Mouse (Mus musculus): Measurements from ENCODE around the gene Rab4a.
"Not testable (repeated sequence)": the region's sequence is repeated elsewhere in the genome, so short reads cannot be mapped to it uniquely, and the experiment has no call there.

Gene Rab4a

DNA sequence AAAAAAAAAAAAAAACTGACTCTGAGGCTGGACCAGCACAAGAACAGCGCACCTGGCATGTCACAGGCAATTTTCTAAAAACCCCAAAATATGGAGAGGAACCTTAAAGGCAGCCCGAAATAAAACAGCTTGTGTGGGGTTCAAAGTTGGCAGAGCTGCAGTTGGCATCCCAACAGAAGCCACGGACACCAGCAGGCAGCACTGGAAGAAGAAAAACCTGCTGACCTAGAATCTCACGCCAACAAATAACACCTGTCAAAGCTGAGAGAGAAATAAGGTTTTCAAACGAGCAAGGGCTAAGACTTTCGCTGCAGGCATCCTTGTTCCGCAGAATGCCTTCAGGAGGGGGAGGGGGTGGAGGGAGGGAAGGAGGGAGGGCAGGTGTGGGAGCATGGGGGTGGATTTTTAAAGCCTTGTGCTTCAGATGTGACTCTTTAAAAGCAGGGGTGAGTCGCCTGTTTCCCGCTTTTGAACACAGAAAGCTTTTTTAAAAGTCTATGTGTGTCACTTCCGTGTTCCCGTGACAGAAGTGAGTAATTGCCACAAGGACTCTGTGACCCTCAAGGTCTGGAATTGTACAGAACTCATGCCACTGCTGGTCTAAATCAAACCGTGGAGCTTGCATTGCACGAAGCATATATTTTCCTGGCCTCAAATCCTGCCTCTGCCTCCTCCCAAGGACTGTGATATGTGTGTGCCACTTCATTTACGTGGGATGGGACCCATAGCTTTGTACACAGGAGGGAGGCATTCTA lies 17.2 kb upstream of the Rab4a start:
- intact Hi-C loops (cut with DNase I): no loop called here

DNA sequence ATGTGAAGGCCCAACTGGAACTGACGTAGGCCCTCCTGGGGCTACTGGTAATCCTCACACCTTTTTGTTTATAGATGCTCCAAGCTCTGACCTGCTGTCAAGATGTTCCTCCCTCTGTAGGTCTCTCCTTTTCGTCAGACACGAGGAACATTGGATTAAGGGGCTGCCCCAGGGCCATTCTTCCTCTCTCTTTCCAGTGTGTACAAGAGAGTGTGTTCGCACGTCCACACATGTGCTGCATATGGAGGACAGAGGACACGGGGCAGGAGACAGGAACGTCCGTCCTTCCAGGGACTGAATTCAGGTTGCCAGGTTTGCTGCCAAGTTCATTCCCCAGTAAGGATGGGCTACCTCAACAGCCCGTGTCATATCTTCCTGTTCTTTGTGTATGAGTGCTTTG lies 16.3 kb upstream of the Rab4a start:
- intact Hi-C loops (cut with DNase I): no loop called here

DNA sequence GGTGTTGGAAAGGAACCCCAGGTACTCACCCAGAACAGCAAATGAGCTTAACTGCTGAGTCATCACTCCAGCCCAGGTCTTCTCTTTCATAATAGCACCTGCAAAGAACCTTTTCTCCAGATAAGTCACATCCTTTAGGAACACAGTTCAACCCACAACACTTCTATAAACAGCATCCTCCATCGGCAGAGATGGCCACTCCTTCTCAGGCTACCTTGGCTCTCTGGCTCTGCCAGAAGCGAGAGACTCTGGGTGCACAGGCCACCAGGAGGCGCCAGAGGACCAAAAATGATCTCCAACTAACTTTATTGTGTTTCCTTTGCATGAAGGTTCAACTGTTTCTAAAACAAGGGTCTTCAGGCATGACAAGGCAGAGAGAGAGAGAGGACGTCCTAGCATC lies 15.8 kb upstream of the Rab4a start:
- intact Hi-C loops (cut with DNase I): loop anchor here (2.0 to 10.0 kb wide), 3 partner anchors 43 to 562 kb away; no protein-coding TSS in a partner anchor

DNA sequence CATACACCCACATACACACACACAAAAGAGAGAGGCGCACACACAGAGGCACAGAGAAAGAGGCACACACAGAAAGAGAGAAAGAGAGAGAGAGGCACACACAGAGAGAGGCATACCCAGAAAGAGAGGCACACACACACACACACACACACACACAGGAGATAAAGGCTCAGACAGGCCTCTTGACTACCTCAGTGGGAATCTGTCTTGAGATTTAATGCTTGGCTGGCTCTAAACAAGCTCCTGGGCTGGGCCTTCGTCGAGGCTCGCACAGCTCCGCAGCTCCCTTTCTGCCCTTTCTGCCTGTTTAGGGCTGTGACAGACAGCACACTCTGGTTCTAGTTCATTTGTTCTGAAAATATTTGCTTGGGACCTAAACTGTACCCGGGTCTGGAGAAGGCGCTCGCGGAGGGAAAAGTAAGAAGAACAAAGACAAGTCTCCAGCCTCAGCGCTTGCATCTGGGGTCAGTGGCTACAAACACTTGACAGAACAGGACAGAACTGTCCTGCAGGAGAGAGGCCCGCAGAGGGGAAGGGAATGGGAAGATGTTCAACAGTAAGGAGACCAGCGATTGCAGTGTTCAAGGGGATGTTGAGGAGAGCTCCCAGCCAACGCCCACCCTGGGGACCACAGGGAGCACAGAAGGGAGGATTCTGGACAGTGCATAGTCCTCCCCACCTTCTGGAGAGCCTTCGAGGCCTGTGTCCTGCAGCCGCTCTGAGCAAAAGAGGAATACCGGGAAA lies 14.5 kb upstream of the Rab4a start:
- intact Hi-C loops (cut with DNase I): loop anchor here (2.0 to 10.0 kb wide), 3 partner anchors 42 to 561 kb away; no protein-coding TSS in a partner anchor

DNA sequence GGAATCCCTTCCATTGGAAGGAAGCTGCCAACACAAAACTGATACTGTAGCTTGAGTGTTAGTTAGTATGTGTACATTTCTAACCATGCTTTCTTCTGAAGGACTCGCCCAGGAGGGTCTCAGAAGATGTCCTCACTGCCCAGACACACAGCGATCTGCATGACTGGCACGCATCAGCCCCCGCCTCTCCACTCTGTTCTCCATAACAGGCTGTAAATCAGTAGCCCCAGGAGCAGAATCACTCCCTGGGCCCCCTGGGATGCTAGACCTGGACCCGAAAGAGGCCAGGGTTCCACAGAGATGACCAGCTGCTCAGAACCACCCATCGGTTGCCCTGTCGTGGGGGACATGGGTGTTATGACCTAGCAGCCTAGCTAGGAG lies 13.9 kb upstream of the Rab4a start:
- intact Hi-C loops (cut with DNase I): loop anchor here (2.0 to 10.0 kb wide), 3 partner anchors 41 to 560 kb away; no protein-coding TSS in a partner anchor

DNA sequence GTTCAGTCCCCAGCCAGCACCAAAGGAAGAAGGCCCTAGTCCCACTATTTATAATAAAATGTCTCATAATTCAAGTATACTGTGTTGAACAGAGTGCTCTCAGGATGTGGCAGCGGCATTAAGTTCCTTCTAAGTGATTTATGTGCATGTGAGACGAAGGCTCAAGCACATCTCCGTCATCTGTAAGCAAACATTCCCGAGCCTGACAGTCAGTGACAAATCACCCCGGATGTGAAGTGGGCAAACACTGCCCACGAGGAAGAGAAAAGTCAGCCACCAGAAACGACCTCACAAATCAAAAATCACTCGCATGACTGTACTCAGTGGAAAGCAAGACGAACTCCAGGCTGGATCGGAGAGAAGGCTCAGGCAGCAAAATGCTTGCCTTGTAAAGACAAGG lies 11.9 kb upstream of the Rab4a start:
- intact Hi-C loops (cut with DNase I): loop anchor here (5.0 to 10.0 kb wide), 2 partner anchors 131 to 558 kb away; no protein-coding TSS in a partner anchor

DNA sequence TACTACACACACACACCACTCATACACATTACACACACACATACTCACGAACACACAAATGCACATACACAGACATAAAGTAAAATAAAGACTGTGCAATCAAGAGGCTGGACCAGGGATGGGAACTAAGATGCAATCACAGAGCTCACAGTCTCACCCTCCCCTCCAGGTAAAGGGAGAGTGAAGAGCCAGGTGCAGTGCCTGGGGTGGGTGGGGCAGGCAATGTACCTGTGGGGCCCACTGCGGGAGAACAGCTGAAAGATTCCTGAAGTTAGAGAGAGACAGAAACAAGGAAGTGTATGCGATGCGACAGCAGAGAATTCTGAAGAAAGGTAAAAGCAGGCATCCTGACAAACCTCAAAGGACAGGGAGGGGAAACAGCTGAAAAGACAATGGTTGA lies 11.0 kb upstream of the Rab4a start:
- intact Hi-C loops (cut with DNase I): loop anchor here (5.0 to 10.0 kb wide), 2 partner anchors 130 to 558 kb away; no protein-coding TSS in a partner anchor

DNA sequence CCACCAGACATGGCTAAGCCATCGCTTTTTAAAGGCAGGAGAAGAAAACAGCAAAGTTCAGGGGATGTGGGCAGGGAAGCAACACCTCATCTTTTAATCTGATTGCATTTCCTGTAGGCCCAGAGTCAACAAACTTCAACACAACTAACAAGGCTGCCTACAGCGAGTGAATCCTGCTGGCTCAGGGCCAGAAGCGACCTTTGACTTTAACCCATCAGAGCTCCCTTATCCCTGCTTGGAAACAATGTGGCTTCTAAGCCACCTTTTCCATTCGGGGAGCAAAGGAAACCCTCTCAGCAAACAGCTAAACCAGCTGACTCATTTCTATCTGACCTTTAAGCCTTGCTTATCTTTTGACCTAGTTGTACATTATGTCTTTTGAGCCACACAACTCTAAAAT lies 9.0 kb upstream of the Rab4a start:
- intact Hi-C loops (cut with DNase I): loop anchor here (10.0 kb wide), 1 partner anchor 128 kb away; no protein-coding TSS in a partner anchor

DNA sequence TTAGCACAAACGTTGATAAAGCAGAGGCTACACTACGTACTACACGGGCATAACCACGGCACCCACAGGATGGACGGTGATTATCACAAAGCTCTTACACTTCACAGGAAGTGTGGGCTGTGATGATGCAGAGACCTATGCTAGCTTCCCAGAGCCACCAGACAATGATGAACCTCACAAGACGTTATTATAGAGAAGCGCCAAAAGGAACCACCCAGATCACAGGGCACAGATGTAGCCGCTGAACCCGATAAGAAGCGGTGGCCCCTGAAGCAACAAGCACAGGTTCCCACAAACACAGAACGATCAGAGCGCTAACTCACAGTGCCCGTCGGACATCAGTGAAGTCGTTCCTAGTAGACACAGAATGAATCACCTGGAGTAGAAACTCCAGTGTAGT lies 7.9 kb upstream of the Rab4a start:
- intact Hi-C loops (cut with DNase I): loop anchor here (10.0 kb wide), 1 partner anchor 127 kb away; no protein-coding TSS in a partner anchor

DNA sequence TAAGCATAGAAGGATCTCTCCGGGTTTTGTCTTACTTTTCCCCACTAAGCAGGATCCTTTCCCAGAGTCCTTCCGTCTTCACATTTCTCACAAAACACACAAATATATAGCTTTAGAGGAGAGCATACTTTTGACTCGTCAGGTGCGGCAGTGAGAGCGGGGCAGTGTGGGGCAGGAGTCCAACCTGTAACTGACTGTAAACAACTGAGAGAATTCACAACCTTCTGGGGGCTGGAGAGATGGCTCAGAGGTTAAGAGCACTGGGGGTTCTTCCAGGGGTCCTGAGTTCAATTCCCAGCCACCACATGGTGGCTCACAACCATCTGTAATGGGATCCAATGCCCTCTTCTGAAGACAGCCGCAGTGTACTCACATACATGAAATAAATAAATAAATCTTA lies 6.4 kb upstream of the Rab4a start:
- intact Hi-C loops (cut with DNase I): loop anchor here (10.0 kb wide), 1 partner anchor 125 kb away; no protein-coding TSS in a partner anchor

DNA sequence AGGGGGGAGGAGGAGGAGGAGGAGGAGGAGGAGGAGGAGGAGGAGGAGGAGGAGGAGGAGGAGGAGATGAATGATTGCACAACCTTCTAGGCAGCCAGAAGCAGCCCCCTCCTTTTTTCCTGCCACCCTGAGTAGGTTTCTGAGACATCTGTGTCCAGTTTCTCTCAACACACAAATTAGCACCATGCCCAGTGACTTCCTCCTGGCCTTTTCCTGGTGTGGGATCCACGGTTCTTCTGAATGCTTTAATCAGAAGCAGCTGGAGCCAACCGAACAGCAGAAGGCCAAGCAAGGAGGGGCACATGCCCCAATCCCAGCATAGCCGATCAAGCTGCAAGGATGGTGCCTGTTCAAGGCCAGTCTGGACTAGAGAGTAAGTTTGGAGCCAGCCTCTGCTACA lies 5.9 kb upstream of the Rab4a start:
- intact Hi-C loops (cut with DNase I): loop anchor here (10.0 kb wide), 1 partner anchor 125 kb away; no protein-coding TSS in a partner anchor

DNA sequence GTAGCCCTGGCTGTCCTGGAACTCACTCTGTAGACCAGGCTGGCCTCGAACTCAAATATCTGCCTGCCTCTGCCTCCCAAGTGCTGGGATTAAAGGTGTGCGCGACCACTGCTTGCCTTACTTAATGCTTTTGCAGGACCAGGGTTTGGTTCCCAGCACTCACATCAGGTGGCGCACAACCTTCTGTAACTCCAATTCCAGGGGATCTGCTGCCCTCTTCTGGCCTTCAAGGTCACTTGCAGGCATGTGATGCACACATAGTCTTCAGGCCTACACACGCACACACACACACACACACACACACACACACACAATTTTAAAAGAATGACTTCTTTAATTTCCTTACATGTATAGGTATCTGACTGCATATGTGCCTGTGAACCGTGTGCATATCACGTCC lies 4.9 kb upstream of the Rab4a start:
- intact Hi-C loops (cut with DNase I): no loop called here

DNA sequence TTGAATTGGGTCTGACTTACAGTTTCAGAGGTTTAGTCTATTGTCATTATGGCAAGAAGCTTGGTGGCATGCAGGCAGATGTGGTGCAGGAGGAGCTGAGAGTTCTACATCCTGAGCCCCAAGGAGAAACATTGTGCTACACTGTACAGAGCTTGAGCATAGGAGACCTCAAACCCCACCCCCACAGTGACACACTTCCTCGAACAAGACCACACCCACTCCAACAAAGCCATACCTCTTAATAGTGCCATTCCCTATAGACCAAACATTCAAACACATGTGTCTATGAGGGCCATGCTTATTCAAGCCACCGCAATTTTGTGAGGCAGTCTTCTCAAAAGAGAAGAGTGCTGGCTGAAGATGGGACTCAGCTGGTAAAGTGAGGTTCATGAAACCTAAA lies 4.2 kb upstream of the Rab4a start:
- intact Hi-C loops (cut with DNase I): no loop called here

DNA sequence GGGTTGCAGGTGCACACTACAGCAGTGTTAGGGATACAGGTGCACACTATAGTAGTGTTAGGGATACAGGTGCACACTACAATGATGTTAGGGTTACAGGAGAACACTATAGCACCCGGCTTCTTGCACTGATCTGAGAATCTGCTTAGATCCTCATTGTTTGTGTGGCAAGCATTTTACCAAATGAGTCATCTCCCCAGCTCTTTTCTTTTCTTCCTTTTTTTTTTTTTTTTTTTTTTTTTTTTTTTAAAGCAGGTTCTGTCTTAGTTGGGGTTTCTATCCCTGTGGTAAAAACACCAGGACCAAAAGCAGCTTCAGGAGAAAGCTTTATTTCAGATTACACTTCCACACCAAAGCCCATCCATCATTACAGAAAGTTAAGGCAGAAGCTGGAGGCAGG lies 2.1 kb upstream of the Rab4a start:
- intact Hi-C loops (cut with DNase I): no loop called here

DNA sequence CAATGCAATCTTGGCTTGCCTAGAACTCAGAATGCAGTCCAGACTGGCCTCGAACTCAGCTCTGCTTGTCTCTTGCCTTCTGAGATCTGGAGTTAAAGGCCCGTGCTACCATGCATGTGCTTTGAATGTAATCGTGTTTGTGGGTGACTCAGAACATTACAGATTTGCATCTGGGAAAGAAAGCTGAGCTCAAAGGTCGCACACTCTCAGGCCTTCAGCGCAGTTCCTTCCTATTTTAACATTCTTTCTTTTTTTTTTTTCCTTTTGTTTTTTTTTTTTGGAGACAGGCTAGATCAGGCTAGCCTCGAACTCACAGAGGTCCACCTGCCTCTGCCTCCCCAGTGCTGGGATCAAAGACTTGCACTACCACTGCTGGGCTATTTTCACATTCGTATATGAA lies 1.2 kb upstream of the Rab4a start:
- intact Hi-C loops (cut with DNase I): no loop called here

DNA sequence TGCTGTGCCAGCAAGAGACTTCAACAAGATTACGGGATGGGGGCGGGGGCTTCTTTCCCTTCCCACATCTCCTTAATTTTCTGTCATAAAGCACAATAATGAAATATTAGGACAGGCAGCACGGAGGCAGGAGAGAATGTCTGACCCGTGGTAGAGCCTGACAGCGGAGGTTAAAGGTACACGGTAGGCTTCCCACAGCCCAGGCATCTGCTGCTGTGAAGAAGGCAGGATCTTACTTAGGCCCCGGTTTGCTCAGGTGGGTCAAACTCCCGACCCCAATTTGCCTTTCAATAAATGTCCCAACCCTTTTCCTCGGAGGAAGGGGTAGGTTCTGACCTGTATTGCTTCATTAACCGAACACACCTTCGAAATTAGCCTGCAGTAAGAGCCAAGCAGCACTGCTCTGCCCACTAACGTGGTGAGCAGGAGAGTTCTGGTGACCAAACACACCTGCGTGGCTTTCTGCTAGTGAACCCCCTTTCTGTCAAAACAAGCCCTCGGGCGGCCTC lies 522 bp upstream of the Rab4a start:
- intact Hi-C loops (cut with DNase I): no loop called here

DNA sequence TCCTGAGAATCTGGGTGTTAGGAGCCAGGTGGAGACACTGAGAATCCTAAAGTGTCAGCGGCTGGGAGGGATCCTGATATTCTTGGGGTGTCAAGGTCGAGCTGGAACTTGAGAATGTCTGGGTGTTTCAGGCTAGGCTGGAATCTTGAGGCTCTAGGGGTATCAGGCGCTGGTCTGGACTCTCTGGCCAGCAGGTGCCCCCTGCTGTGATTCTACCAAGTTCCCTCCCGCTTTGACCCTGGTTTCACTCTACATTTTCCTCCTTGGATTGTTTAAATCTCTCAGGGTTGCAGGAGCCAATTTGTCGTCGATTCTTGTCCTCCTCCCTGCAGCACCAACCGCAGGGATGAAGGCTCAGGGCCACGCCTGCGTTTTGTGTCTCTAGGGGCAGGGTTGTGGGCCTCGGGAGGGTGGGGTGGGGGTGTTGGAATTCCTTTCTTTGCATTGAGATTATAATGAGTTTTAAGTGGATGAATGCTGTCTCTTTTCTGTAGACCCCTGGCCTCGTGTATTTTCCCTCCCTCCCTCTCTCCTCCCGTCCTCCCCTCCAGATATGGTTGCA lies 670 bp downstream of the Rab4a start:
- intact Hi-C loops (cut with DNase I): no loop called here

DNA sequence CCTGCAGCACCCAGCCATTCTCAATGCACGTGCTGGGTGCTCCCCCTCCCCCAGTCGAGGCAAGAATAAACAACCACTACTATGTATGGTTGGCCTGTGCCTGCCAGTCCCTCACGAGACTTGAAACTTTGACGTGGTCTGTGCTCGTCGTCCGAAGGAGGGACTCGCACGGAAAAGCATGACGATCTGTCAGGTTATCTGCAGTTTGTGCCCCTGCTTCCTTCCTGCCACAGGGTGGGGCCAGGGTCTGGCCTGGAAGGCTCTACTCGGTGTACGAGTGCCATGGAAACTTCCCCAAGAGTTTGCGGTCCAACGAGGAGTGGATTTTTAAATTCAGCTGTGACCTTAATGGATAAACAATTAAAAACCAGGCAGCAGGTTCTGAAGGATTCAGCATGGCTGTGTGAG lies 1.2 kb downstream of the Rab4a start:
- intact Hi-C loops (cut with DNase I): no loop called here

DNA sequence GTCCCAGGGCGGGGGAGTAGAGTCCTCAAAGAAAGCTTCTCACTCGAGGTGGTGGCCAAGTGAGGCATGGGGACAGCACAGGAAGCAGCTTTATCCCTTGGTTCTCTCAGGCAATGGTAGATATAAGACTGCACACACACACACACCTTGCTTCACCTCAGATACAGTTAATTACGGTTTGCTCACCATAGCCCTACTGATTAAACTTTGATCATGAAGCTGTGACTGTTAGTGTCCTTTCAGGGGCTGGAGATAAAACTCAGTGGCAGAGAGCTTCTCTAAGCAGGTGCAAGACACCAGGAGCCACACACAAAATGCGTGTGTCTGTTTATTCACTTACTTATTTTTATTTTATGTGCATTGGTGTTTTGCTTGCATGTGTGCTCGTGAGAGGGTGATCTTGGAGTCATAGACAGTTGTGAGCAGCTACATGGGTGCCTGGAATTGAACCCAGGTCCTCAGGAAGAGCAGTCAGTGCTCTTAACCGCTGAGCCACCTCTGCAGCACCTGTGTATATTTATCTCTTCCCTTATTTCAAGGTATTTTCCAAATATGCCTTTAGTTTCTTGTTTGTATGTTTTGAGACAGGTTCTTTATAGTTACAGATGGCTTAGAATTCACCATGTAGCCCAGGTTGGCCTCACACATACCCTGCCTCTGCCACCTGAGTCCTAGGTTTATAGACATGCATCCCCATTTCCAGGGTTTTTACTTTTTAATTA lies 2.2 kb downstream of the Rab4a start:
- intact Hi-C loops (cut with DNase I): no loop called here

DNA sequence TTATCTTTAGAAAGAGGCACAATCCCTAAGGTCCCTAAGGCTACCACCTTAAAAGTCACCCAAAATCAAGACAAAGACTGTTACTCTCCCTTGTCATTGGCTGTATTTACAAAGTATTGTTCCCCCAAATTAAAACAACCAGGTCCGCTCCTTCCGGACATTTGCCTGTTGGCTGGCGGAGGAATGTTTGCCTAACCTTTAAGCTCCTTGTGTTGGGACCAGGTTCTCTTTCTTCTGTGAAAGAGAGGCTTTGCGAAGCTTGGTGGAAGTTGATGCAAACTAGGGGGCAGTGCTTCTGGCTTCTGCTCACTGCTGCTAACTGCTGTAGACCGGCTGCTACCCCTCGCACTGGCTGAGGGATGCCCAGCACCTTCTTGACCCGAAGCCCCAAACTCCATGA lies 2.9 kb downstream of the Rab4a start:
- intact Hi-C loops (cut with DNase I): no loop called here

DNA sequence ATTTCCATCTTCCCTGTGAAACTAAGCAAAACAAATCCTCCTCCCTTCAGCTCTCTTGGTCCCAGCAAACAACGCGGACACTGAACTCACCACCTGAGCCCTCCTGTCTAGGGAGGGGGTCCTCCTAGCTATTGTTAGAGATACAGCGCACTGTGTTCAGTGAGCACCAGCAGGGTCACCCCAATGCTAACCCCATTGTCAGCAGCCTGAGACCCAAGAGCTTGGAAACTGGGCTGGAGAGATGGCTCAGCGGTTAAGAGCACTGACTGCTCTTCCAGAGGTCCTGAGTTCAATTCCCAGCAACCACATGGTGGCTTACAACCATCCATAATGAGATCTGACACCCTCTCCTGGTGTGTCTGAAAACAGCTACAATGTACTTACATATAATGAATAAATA lies 3.6 kb downstream of the Rab4a start:
- intact Hi-C loops (cut with DNase I): not testable (repeated sequence)
